Mouse (Mus musculus): ENCODE results near the gene Abhd17a.

Gene Abhd17a

GRCm38 (mm10) chr10:80608435-80608834 lies 18.3 kb upstream of the Abhd17a start:
- 86% methylated on average over 3 of the region's 3 CpGs for WGBS

- 95% methylated on average over 34 of the region's 34 CpGs for WGBS
Observed at GRCm38 (mm10) chr10:80606737-80607350, 16.7 kb upstream of the Abhd17a start.

- 92% methylated on average over 23 of the region's 23 CpGs for WGBS
Observed at GRCm38 (mm10) chr10:80606306-80606705, 16.2 kb upstream of the Abhd17a start.

- WGBS, result 80% methylated on average over 4 of the region's 4 CpGs
Observed at GRCm38 (mm10) chr10:80605721-80606120, 15.6 kb upstream of the Abhd17a start, which contains the start of gene Gm49322. Gm49322 (plus strand) TSS chr10:80606021.

GRCm38 (mm10) chr10:80604988-80605387 lies 14.8 kb upstream of the Abhd17a start:
- 73% methylated on average over 2 of the region's 2 CpGs for WGBS

- 83% methylated on average over 7 of the region's 7 CpGs for WGBS
Observed at GRCm38 (mm10) chr10:80604001-80604509, 13.9 kb upstream of the Abhd17a start.

GRCm38 (mm10) chr10:80603364-80603763 lies 13.2 kb upstream of the Abhd17a start:
- WGBS, result 24% methylated on average over 7 of the region's 7 CpGs

GRCm38 (mm10) chr10:80602698-80603325 lies 12.7 kb upstream of the Abhd17a start, which contains the start of the genes Scamp4 and Adat3:
Scamp4 (plus strand) TSS chr10:80602872.
Adat3 (plus strand) TSS chr10:80602880.
- under 1% methylated on average over 54 of the region's 54 CpGs for WGBS

GRCm38 (mm10) chr10:80596318-80596717 lies 6.2 kb upstream of the Abhd17a start:
- 58% methylated on average over 4 of the region's 4 CpGs for WGBS

- WGBS, result 7% methylated on average over 12 of the region's 12 CpGs
Observed at GRCm38 (mm10) chr10:80589127-80589878, 838 bp downstream of the Abhd17a start.

- WGBS, result 25% methylated on average over 4 of the region's 4 CpGs
Observed at GRCm38 (mm10) chr10:80587305-80587657, 2.9 kb downstream of the Abhd17a start.

GRCm38 (mm10) chr10:80586407-80587304 lies 3.5 kb downstream of the Abhd17a start:
- 91% methylated on average over 49 of the region's 51 CpGs for WGBS

GRCm38 (mm10) chr10:80585581-80585980 lies 4.6 kb downstream of the Abhd17a start:
- WGBS, result 74% methylated on average over 8 of the region's 8 CpGs

GRCm38 (mm10) chr10:80584642-80585552 lies 5.2 kb downstream of the Abhd17a start:
- WGBS, result 57% methylated on average over 12 of the region's 12 CpGs

- 55% methylated on average over 12 of the region's 12 CpGs for WGBS
Observed at GRCm38 (mm10) chr10:80584045-80584488, 6.1 kb downstream of the Abhd17a start.

GRCm38 (mm10) chr10:80583047-80583446 lies 7.1 kb downstream of the Abhd17a start:
- WGBS, result 68% methylated on average over 5 of the region's 5 CpGs

GRCm38 (mm10) chr10:80578911-80579310 lies 11.2 kb downstream of the Abhd17a start:
- 8% methylated on average over 8 of the region's 8 CpGs for WGBS

- WGBS, result 2% methylated on average over 29 of the region's 29 CpGs
Observed at GRCm38 (mm10) chr10:80578131-80578750, 11.9 kb downstream of the Abhd17a start.

GRCm38 (mm10) chr10:80577195-80578130 lies 12.7 kb downstream of the Abhd17a start, which contains the start of gene Klf16:
Klf16 (minus strand) TSS chr10:80577321.
- under 1% methylated on average over 89 of the region's 97 CpGs for WGBS

All from cerebral cortex, adult 2 months (tissue).